Mouse (Mus musculus): ENCODE data around the gene Rdh16.
"Not testable (repeated sequence)": the region's sequence is repeated elsewhere in the genome, so short reads cannot be mapped to it uniquely, and the experiment has no call there.

GRCm38 (mm10) chr10:127817268-127817910 lies 16.4 kb downstream of the Rdh16 start:
- not testable (repeated sequence) for TF ChIP-seq CTCF (IDR thresholded peaks at IDR 0.05; ENCODE audit: extremely low read depth, insufficient read depth, insufficient read length, insufficient replicate concordance); POLR2A (IDR thresholded peaks at IDR 0.05; ENCODE audit: low read depth, low read length)
